Mouse (Mus musculus) inflammation-experienced regulatory T-cells, adult 6 months (primary cell): ENCODE measurements around the gene Nppb. TPM values are rescaled to one million over a fixed set of nuclear protein-coding genes. Genes with fewer than 3 reads are reported as not detected.

Experiments
- ATAC-seq: one replicate; pipeline ENCODE4 v1.8.0; 2017
- polyA plus RNA-seq, 3 experiments: library from polyadenylated mRNA; unstranded; fragments of 100-300 nt; shearing (Covaris generic); gene quantifications; one replicate each; pipeline ENCODE4 v1.2.1; 2017

The Nppb gene
- polyA plus RNA-seq, 3 experiments from 2014 or later = not detected

DNA sequence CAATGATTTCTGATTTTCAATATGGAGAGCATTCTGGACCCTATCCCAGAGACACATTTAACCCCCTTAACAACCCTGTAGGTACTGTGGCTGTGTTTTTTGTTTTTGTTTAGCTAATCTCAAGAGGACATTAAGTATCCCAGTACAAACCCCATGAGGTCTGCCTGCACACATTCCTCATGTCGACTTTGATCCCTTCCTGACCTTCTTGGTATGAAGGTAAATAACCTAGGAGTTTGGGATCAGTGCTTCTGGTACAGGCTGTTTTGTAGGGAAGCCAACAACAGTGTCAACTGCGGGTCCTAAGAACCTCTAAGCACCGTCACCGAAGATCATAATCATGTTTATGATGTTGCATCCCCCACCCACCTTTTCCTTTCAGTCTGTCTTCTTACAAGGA lies 7.9 kb upstream of the Nppb start:
- no peak for ATAC-seq

- no peak for ATAC-seq
These were observed 7.2 kb upstream of the Nppb start for GRCm38 (mm10) chr4:147978391-147978790.

GRCm38 (mm10) chr4:147979441-147979860 lies 6.1 kb upstream of the Nppb start:
- ATAC-seq = no peak

DNA sequence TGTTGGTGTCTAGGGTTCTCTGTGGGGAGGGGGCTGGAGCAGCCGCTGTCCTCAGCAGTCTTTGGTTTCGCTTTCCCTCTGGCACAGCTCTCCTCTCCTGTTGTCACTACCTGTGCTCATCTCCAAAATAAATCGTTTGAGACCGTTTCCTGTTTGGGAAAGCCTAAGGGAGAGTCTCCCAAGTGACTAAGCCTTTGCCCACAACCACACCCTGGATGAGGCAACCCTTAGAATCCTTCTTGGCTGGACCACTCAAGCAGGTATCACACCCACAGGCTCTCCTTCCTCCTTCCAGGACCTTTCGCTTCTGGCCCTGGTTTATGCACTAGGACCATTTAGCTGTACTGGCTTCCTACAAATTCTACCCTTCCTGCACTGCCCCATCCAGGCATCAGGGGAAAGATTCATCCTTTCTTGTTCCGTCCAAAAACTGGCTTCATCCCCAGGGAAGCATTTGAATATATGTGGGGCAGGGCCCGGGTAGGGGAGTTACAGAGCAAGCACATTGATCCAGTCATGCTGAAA lies 8.0 kb downstream of the Nppb start:
- ATAC-seq = no peak

GRCm38 (mm10) chr4:147995311-147995710 lies 9.7 kb downstream of the Nppb start:
- no peak for ATAC-seq

DNA sequence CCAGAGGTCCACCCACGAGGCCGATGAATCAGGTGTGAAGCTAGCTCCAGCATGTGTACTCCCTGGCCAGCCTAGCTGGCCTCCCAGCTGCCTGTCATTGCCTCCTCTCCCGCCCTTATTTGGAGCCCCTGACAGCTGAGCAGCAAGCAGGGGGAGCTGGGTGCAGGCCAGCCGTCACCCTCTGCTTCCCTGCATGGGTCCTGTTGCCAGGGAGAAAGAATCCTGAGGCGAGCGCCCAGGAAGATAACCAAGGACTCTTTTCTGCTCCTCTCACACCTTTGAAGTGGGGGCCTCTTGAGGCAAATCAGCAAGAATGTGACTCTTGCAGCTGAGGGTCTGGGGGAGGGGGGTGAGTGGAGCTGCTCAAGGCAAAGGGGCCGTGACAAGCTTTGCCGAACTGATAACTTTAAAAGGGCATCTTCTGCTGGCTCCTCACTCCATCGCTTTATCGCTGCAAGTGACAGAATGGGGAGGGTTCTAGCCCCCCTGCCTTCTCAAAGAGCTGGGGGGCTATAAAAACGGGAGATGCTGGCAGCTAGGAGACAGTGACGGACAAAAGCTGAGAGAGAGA lies 14.7 kb downstream of the Nppb start, which contains the start of gene Nppa:
TSS of gene Nppa (plus strand) at position 521 of the 571 bp plus-strand sequence.
- no peak for ATAC-seq

GRCm38 (mm10) chr4:148001013-148001789 lies 15.6 kb downstream of the Nppb start:
- ATAC-seq = no peak

DNA sequence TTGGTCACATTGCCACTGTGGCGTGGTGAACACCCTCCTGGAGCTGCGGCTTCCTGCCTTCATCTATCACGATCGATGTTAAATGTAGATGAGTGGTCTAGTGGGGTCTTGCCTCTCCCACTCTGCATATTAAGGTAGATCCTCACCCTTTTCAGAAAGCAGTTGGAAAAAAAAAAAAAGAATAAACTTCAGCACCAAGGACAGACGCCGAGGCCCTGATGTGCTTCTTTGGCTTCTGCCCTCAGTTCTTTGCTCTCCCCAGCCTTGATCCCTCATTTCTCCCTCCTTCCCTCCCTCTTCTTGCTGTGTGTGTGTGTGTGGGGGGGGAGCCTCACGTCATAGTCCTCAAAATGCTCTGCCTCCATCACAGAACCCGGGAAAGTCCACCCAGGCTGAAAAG lies 16.3 kb downstream of the Nppb start:
- ATAC-seq = no peak

- no peak for ATAC-seq
These were observed 18.8 kb downstream of the Nppb start for GRCm38 (mm10) chr4:148004361-148004760.

DNA sequence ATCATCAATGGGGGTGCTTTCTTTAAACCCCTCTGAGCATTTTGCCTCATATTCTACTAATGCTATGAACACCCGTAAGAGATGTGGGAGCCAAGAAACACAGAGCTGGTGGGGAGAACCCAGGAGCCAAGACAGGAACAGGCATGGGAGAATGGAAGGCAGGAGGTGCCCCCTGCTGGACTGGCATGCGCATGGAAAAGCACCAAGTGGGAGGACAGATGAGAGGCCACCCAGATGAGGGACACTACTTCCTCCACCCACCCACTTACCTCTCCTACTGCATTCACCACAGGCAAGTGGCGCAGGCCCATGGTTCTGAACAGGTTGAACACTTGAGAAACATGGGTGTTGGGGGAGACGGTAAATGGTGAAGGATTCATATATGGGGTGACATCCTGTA lies 22.8 kb downstream of the Nppb start:
- ATAC-seq = no peak

GRCm38 (mm10) chr4:148009641-148010040 lies 24.1 kb downstream of the Nppb start:
- no peak for ATAC-seq

DNA sequence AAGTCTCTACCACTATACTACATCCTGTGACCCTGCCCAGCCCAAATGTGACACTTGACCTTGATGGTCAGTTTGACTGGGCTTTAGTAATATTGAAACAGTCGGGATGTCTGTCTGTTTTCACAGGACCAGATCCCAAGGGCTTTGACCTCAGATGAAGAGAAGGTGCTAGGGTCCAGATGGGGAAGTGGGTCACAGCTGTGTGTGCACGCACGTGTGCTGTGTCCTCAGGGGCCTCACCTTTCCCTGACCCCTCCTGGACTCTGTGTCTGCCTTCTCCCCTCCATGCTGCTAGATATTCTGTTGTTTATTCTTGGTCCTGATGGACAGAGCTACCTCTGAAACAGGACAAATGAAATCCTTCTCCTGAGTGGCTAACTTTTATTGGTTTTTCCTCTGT lies 25.7 kb downstream of the Nppb start:
- no peak for ATAC-seq

GRCm38 (mm10) chr4:148012216-148012615 lies 26.6 kb downstream of the Nppb start:
- no peak for ATAC-seq

DNA sequence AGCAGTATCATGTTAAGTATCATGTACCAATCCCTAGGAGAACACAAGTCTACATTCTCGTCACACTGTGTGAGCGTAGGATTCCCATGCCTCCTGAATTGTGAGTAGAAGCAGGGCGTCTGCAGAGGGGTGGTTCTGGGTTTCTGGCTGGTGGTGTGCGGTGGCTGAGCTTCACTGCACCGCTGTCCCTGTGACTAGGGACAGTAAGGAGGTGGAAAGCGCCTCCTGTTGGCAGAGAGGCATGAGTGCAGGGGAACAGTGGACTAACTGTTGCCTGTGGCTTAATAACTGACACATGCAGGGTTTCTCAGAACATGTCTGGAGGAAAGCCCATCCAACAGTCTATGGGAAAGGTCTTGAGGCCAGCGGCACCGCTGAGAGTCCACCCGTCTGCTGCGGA lies 29.8 kb downstream of the Nppb start:
- no peak for ATAC-seq

- no peak for ATAC-seq
These were observed 31.4 kb downstream of the Nppb start for GRCm38 (mm10) chr4:148016981-148017380.

GRCm38 (mm10) chr4:148018410-148018809 lies 32.8 kb downstream of the Nppb start:
- ATAC-seq = no peak

DNA sequence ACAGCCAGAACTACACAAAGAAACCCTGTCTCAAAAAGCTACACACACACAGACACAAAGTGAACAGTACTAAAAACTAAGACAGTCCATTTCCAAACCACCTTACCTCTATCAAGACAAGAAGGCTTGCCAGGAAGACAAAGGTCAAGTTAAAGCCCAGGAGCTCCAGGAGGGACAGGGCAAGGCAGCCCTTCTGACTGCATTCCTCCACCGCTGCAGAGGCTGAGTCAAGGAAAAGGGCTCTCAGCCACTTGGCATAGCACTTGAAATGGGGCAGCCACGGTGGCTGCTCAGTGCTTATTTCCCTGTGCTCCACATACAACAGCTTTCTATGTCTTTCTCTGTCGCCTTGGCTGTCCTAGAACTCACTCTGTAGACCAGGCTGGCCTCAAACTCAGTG lies 38.4 kb downstream of the Nppb start:
- no peak for ATAC-seq

GRCm38 (mm10) chr4:148029297-148029696 lies 43.7 kb downstream of the Nppb start:
- no peak for ATAC-seq

DNA sequence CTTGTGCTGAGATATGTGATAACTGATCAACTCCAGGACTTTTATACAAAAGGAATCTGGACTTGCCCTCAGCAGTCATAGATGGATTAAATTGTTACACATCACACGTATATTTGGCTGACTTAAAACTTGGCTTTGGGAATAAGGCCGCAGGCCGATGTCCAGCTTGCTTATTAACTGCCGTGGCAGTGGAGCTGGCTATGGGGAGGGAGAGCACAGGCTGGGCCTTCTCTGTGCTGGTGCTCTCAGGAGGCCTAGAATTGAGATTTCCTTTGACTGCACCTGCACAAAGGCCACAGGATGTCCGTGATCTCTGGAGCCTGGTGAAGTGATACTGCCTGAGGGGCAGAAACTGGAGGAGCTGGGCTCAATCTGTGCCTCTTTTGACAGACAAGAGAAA lies 44.9 kb downstream of the Nppb start:
- ATAC-seq = no peak

DNA sequence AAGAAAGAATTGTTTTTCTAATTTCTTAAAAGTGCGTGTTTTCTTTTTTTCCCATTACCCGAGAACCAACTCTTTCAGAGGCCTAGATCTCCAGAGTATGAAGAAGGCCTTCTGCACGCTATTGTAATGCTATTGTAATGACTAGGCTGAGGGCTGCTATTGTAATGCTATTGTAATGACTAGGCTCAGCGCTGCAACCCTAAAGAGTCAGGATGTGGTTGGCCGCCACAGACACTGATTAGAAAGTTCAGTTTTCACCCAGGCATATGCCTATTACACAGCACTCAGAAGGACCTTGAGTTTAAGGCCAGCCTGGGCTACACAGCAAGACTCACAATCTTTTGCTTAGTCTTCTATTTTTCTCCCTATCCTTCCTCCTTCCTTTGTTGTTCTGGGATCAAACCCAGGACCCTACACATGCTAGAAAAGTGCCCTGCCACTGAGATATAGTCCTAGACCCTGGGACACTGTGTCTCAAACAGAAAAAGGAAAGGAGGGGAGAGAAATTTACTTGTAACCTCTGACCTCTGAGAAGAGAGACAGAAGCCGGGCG lies 48.3 kb downstream of the Nppb start:
- peak; percentile 46 for ATAC-seq

DNA sequence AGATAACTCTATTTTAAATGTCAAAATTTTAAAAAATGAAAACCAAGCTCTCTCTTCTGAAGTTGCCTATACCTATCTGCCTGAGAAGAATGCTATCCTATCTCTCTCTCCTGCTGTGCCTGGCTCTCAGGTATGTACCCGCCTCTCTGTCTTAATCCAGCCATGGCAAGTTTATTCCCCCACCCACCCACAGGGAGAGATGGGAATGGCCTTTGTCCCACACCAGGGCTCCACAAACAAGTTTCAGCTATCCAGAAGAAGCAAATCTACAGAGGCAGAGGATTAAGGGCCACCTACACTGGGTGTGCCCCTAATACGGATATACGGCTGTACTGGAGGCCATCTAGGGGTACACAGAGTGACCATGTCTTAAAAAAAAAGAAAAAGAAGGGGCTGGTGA lies 49.9 kb downstream of the Nppb start:
- ATAC-seq = no peak
